Mouse (Mus musculus): ENCODE data around the gene Fadd.

DNA sequence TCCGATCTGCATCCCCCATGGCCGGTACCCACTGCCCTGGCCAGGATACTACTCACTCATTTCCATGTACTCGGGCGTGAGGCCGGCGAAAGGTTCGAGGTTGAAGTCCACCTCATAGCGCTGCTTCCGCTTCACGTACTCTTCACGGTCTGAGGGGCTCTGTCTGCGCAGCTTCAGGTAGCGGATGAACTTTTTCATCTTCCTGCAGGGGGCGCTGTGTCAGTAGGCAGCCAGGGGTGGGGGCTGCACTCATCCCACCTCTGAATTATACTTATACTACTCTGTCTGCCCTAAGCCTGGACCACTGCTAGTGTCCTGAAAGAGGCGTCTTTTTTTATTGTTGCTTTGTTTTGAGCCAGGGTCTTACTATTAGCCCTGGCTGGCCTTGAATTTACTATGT, 25.6 kb upstream of the Fadd start:
- no peak for TF ChIP-seq MAX (IDR thresholded peaks at IDR 0.05)
- no peak for TF ChIP-seq USF1 (IDR thresholded peaks at IDR 0.05; ENCODE audit: low read depth)
- TF ChIP-seq CTCF (IDR thresholded peaks at IDR 0.05; ENCODE audit: control insufficient read depth, insufficient read depth, insufficient read length), result no peak
